Mouse (Mus musculus) bone marrow macrophage, adult 2 months (primary cell): ENCODE results near the gene Manba. TPM values are rescaled to one million over a fixed set of nuclear protein-coding genes. Genes with fewer than 3 reads are reported as not detected.
"Not testable (repeated sequence)": the region's sequence is repeated elsewhere in the genome, so short reads cannot be mapped to it uniquely, and the experiment has no call there.

Experiments
- H3K27ac ChIP-seq: 2 replicates; pipeline ENCODE4 v1.5.1; 2012; ENCODE audit warnings: low read depth, low read length; ENCODE audit not compliant: insufficient read depth
- H3K4me1 ChIP-seq: 2 replicates; pipeline ENCODE4 v1.6.1; 2012; ENCODE audit warnings: low read length; ENCODE audit not compliant: control insufficient read depth, insufficient read depth
- H3K4me3 ChIP-seq: 2 replicates; pipeline ENCODE4 v1.5.1; 2012; ENCODE audit warnings: mild to moderate bottlenecking, low read length, moderate library complexity; ENCODE audit not compliant: insufficient read depth
- CTCF ChIP-seq: IDR thresholded peaks from 2 replicates; pipeline ENCODE4 v1.5.1; 2012; ENCODE audit warnings: low read depth, mild to moderate bottlenecking, low read length, moderate library complexity
- POLR2A ChIP-seq: IDR thresholded peaks from 2 replicates; pipeline ENCODE4 v1.6.1; 2012; ENCODE audit warnings: mild to moderate bottlenecking, low read depth, low read length, borderline replicate concordance
- polyA plus RNA-seq: library from polyadenylated mRNA; stranded (reverse); fragments of >200 nt; gene quantifications from 2 replicates; pipeline ENCODE4 v1.2.4, GENCODE M21; 2012; ENCODE audit not compliant: missing spikeins, insufficient read depth, insufficient read length

Manba gene
- polyA plus RNA-seq, 1 experiment = 38.8 TPM

DNA sequence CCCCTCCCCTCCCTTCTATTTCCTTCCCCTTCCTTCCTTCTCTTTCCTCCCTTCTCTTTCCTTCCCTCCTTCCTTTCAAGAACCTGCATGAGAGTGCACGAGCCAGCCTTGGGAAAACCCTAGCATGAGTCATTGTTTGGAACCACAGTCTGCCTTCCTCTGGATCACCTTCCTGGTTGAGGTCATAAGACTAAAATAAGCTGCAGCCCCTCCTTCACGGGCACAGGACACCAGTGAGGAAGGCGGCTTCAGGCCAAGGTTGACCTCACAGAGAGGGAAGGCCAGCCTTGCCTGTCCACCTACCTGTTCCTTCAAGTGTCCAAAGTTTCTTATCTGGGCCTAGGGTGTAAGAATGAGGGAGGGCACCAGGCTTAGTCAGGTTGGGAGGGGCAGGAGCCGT, 36.6 kb downstream of the Manba start:
- Histone ChIP-seq H3K27ac (peak overlapping the region; percentile 98), H3K4me3 (peak overlapping the region; percentile 39), H3K4me1 (peaks cover 59% of the 10 kb centered on the region)
- TF ChIP-seq CTCF (no peak), POLR2A (no peak)

DNA sequence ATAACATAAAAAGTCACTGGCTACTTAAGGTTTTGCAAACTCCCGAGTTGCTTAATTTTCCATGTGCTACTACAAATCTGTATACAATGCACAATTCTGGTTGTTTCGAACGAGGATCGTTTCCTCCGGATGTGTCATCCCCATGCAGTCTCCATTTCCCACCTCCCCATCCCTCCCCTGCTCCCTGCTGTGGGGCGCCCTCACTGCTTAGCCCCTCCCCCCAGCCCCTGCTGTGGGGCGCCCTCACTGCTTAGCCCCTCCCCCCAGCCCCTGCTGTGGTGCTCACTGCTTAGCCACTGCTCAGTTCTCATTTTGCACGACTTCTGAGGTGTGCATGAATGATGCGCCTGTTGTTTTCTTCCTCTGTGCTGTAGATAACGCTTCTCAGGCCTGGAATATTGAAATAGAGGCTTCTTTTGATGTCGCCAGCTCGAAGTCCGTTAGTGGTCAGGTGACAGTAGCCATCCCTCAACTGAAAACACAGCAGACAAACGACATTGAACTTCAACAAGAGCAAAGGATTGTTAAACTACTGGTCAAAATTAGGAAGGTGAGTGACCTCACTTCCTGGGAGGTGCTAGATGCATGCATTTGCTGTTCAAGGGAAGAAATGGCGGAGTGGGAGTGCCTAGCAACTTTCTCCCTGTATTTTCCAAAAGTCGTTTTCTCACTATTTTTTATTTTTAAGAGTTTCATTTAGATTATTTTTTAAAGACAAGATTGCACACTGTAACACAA, 37.4 kb downstream of the Manba start:
- Histone ChIP-seq H3K4me1 (peaks cover 54% of the 10 kb centered on the region), H3K27ac (peak overlapping the region; percentile 98), H3K4me3 (peak overlapping the region; percentile 39)
- no peak for TF ChIP-seq POLR2A

DNA sequence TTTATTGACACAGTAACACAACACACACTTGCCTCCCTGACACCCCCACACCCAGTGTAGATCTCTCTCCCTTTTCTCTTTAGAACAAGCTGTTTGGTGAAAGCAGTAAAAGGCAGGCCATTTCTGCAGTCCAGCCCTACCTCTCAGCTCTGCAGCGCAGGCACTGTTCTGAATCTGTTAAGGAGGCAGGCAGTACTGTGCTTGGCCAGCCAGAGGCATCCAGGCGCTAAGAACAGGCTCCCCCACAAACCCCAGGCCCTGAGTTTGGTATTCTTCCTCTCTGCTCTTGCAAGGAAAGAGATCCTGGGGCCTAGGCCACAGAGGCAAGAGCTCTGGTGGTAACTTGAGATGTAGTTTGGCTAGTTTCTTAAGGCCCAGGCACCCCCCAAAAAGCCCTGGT, 39.5 kb downstream of the Manba start:
- not testable (repeated sequence) for H3K27ac ChIP-seq, H3K4me3 ChIP-seq
- peaks cover 41% of the 10 kb centered on the region for H3K4me1 ChIP-seq

DNA sequence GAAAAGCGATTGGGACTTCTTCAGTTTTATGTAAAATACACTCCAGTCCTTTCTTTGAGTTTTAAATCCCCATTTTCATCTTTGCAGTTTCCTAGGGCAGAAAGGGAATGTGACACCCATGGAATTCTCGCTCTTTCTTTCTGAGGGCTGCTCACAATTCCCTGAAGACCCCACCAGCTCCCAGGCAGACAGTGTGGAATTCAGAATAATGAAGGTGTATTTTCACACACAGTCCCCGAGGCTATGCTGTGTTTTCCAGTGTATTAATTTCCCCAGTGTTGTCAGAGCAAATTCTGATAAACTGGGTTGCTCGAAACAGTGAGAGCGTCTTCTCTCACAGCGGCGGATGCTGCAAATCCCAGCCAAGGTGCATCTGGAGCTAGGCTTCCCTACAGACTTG, 44.3 kb downstream of the Manba start:
- TF ChIP-seq CTCF (no peak), POLR2A (no peak)
- Histone ChIP-seq H3K4me3 (no peak overlapping the region), H3K4me1 (peaks cover 2% of the 10 kb centered on the region; the same call in 1 of the 2 replicates), H3K27ac (no peak overlapping the region)

DNA sequence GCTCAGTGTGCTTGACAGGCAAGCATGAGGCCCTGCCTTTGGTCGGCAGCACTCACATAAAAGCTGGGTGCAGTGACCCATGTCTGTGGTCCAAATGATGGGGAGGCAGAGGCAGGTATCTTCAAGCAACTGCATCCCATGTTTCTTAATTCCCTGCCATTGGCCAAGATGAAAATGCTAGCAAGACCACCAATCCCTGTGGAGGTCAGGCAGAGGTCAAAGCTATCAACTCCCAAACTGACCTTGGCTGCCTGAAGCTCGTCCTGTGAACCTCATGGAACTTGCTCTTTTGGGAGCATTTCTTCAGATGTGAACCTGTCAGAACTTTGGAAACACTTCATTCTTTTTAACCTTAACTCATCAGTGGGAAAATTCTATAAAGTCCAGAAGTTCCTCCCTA, 46.4 kb downstream of the Manba start:
- H3K4me1 ChIP-seq = peaks cover 2% of the 10 kb centered on the region; the same call in 1 of the 2 replicates
- no peak for TF ChIP-seq POLR2A
- TF ChIP-seq CTCF = no peak
- no peak overlapping the region for H3K4me3 ChIP-seq
- no peak overlapping the region for H3K27ac ChIP-seq

DNA sequence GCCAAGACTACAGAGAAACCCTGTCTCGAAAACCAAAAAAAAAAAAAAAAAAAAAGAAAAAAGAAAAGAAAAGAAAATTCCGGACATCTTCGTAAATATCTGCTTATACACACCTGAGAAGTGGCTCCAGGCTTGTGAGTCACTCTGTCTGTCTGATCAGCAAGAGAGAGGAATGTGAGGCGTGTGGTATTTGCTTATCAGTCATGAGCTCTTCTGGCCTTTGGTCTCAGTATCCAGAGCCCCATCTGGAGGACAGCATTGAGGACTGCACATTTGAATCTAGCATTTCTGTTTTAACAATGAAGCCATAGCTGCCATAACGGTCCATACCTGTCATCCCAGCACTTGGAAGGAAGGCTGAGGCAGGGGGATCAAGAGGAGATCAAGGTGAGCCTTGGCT, 48.7 kb downstream of the Manba start:
- no peak for TF ChIP-seq CTCF

DNA sequence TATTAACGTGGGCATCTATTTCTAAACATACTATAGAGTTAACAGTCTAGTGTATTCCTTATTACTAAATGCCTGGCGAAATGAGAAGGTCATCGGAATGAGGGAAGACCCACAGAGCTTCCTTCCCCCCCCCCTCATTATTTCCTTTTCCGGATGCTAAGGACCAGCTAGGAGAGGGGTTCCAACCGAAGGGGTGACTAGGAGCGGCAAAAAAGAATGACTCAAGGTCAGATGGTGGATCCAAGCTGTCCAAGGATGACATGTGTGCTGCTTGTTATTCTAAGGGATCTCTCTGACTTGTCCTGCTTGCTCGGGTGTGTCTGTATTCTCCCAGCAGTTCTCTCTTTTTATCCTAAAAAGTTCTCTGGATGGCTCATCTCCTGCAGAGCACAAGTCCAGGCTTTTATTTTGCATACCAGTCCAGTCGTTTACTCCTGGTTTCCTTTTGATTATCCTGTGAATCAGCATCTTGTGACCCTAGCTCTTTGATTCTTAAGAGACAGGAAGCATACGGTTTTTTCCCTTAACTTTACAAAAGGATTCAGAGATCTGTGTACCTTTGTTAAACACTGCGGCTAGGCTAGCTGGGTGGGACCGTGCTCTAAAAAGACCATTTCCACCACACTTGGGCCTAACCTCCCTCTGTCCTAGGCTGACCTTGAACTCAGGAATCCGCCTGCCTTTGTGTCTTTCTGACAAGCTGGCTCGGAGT, 61.0 kb downstream of the Manba start:
- no peak overlapping the region for H3K27ac ChIP-seq
- H3K4me1 ChIP-seq = peaks cover under 1% of the 10 kb centered on the region
- no peak overlapping the region for H3K4me3 ChIP-seq
- no peak for TF ChIP-seq POLR2A
- TF ChIP-seq CTCF = no peak

More for the DNA sequence above, 48.7 kb downstream of the Manba start:
- Histone ChIP-seq H3K4me1 (no peaks in the 10 kb centered on the region), H3K27ac (no peak overlapping the region), H3K4me3 (no peak overlapping the region)

DNA sequence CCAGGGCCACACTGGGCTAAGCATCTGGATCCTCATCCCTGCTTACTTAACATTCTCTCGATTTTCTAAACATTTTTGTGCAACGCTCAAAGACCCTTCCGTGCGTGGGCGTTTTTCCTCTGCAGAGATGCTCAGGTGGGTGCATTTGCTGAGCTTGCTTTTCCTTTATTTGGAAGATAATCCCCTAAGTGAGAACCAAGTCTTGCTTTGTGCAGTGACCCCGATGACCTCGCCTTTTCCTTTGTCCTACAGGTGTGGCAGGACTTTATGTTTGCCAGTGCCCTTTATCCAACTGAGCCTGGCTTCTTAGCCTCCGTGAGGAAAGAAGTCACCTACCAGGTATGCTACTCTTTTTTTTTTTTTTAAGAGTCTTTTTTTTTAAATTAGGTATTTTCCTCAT, 61.9 kb downstream of the Manba start:
- no peak overlapping the region for H3K4me3 ChIP-seq
- no peak overlapping the region for H3K27ac ChIP-seq
- no peaks in the 10 kb centered on the region for H3K4me1 ChIP-seq
- TF ChIP-seq POLR2A (no peak), CTCF (no peak)

DNA sequence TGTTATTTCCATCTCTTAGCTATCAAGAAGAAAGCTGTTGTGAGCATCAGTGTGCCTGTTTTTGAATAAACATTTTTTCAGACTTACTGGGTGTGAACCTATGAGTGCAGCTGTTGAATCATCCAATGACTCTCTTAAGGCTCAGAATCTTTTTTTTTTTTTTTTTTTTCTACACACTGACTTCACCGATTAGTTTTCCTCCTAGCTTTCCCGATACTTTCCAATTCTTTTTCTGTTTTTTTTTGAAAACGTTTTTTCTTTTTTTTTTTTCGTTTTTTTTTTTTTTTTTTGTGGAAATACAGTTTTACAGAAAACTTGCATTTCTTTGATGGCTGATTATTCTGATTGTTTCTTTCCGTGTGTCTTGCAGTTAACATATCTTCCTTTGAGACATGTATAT, 67.5 kb downstream of the Manba start:
- no peak overlapping the region for H3K27ac ChIP-seq
- TF ChIP-seq CTCF = no peak
- no peak for TF ChIP-seq POLR2A
- no peaks in the 10 kb centered on the region for H3K4me1 ChIP-seq
- H3K4me3 ChIP-seq = no peak overlapping the region

DNA sequence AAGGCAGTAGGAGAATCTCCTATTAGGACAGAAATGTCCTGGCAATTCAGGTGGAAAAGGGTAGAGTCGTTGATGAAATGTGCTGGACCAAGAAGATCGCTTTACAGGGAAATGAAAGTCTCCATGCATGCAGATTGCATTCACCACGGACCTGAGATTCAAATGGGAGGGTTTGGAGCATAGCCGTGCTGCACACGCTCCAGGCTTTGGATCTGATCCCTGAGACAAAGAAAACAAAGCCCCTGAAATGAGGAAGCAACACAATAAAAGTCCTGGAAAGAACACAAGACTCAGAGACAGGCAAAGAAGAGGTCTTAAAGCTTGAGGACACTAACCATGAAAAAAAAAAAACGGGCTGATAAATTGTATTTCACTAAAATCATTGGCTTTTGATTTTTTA, 69.8 kb downstream of the Manba start:
- Histone ChIP-seq H3K4me1 (no peaks in the 10 kb centered on the region), H3K27ac (no peak overlapping the region), H3K4me3 (no peak overlapping the region)
- TF ChIP-seq POLR2A = no peak
- no peak for TF ChIP-seq CTCF
